Mouse (Mus musculus) cerebellum, adult 2 months (tissue): ENCODE data around the gene 4931428F04Rik. TPM values are rescaled to one million over a fixed set of nuclear protein-coding genes. Genes with fewer than 3 reads are reported as not detected.

ENCODE experiments used
- DNase-seq, 2 experiments: peaks; one replicate each; pipeline ENCODE4 v3.0.0; 2021
- H3K27ac ChIP-seq: fragments of 200-500 bp; 2 replicates; pipeline ENCODE4 v1.5.1; 2012; ENCODE audit warnings: low read length, control low read depth, inconsistent platforms; ENCODE audit not compliant: insufficient read depth
- H3K27me3 ChIP-seq: fragments of 200-500 bp; 2 replicates; pipeline ENCODE4 v1.6.1; 2012; ENCODE audit warnings: inconsistent platforms, mild to moderate bottlenecking, low read length, moderate library complexity; ENCODE audit not compliant: control insufficient read depth, insufficient read depth
- H3K4me1 ChIP-seq: fragments of 200-500 bp; 2 replicates; pipeline ENCODE4 v1.6.1; 2011; ENCODE audit warnings: low read length; ENCODE audit not compliant: control insufficient read depth, insufficient read depth
- H3K4me3 ChIP-seq: fragments of 200-500 bp; replicated peaks from 2 replicates; pipeline ENCODE3; 2011; ENCODE audit warnings: mild to moderate bottlenecking, low read depth, low read length, control low read depth; ENCODE audit not compliant: insufficient read depth
- CTCF ChIP-seq: fragments of 200-500 bp; IDR thresholded peaks from 2 replicates; pipeline ENCODE4 v1.5.1; 2011; ENCODE audit warnings: low read depth, mild to moderate bottlenecking, control low read depth, low read length, moderate library complexity, borderline replicate concordance; ENCODE audit not compliant: insufficient read depth
- POLR2A ChIP-seq: fragments of 200-500 bp; IDR thresholded peaks from 2 replicates; pipeline ENCODE4 v1.6.1; 2011; ENCODE audit warnings: low read length, control low read depth, borderline replicate concordance; ENCODE audit not compliant: insufficient read depth
- WGBS: fragments of 180-500 bp; shearing (Covaris S2); methylation state at CpG from one replicate; pipeline ENCODE4 v1.1.7; 2018; 5-methylcytosine and 5-hydroxymethylcytosine counted together
- polyA plus RNA-seq: library from polyadenylated mRNA; depleted of rRNA; stranded (reverse); fragments of >200 nt; gene quantifications from 2 replicates; pipeline ENCODE4 v1.2.3, GENCODE M21; 2012

4931428F04Rik gene
- polyA plus RNA-seq, 1 experiment, result 25.1 TPM

DNA sequence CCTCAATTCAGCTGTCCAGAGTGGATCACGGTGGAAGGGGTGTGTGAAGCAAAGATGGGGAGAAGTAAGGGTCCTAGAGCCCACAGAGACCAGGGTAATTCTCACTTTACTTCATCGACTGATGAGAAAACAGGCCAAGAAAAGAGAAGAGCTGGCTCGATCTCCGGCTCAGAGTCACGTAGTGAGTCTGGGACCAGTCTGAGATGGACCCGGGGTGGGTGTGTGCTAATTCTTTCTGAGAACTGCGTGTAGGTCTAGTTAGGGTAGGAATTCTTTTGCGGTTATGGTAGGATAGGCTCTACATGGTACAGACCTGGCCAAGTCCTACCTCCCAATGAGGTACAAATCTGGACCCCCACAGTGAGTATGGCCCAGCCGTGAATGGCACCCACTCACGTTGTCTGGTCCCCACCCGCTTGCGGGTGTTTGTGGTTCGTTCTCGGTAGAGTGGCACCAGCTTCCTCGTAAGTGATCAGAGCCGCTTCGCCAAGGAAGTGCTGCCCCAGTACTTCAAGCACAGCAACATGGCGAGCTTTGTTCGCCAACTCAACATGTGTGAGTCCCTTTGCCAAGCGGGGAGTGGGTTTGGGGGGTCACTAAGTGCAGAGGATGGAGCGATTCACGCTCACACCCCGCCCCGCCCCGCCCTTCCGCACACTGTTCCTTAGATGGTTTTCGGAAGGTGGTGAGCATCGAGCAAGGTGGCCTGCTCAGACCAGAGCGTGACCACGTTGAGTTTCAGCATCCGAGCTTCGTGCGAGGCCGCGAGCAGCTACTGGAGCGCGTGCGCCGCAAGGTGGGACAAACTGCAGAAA, 19.4 kb downstream of the 4931428F04Rik start:
- no peak for TF ChIP-seq POLR2A
- no peak for TF ChIP-seq CTCF
- no peak overlapping the region for H3K4me3 ChIP-seq
- no peaks in the 10 kb centered on the region; the same call in 1 of the 2 replicates for H3K27me3 ChIP-seq
- WGBS, result 24% methylated on average over 39 of the region's 39 CpGs
- no peak for DNase-seq
- H3K4me1 ChIP-seq, result 0 out of 2 replicates have a peak, but pooled peaks cover 3% of the 10 kb centered on the region
- H3K27ac ChIP-seq, result no peak overlapping the region

DNA sequence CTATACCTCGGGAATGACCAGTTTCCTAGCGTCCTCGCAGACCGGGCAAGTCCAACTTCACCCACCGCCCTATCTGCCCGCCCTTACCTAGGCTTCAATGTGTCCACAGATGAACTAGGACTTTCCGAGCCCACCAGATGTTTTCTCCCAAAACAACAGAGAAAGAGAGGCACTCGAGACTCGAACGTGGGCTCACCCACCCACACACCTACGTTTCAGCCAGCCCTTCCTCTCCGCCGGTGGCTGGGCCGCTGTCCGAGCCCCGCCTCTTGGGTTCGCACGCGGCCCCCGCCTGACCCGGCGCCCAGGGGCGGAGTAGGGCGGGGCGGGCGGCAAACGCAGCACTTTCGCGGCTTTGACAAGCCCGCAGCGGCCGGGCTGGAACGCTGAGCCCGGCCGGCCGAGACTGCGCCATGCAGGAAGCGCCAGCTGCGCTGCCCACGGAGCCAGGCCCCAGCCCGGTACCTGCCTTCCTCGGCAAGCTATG, 20.2 kb downstream of the 4931428F04Rik start, which contains the start of gene Hsf4:
Gene Hsf4, plus strand, starts transcription at position 341 of the 487 bp plus-strand sequence.
- no peaks in the 10 kb centered on the region; the same call in 1 of the 2 replicates for H3K27me3 ChIP-seq
- peak within 1 kb of the TSS; percentile 54 for H3K4me3 ChIP-seq
- H3K4me1 ChIP-seq, result 0 out of 2 replicates have a peak, but pooled peaks cover 3% of the 10 kb centered on the region
- DNase-seq, result peak in 1 of 2 experiments; percentile 51
- WGBS, result 3% methylated on average over 42 of the region's 42 CpGs
- TF ChIP-seq POLR2A (no peak), CTCF (no peak)
- H3K27ac ChIP-seq, result no peak within 1 kb of the TSS

- peak in 1 of 2 experiments; percentile 30 for DNase-seq
- Histone ChIP-seq H3K4me1 (0 out of 2 replicates have a peak, but pooled peaks cover 3% of the 10 kb centered on the region), H3K27ac (no peak overlapping the region), H3K27me3 (no peaks in the 10 kb centered on the region; the same call in 1 of the 2 replicates), H3K4me3 (peak overlapping the region; percentile 54)
- TF ChIP-seq CTCF, result no peak
- TF ChIP-seq POLR2A, result no peak
- WGBS, result 8% methylated on average over 10 of the region's 10 CpGs
Observed at GRCm38 (mm10) chr8:105269075-105269458, 20.6 kb downstream of the 4931428F04Rik start.

GRCm38 (mm10) chr8:105268342-105269074, 21.2 kb downstream of the 4931428F04Rik start:
- H3K27ac ChIP-seq, result no peak overlapping the region
- DNase-seq, result peak; percentile 58 to 67
- WGBS, result 2% methylated on average over 65 of the region's 65 CpGs
- 0 out of 2 replicates have a peak, but pooled peaks have one; percentile 20 for TF ChIP-seq POLR2A
- no peak for TF ChIP-seq CTCF
- H3K4me1 ChIP-seq, result 0 out of 2 replicates have a peak, but pooled peaks cover 3% of the 10 kb centered on the region
- peak overlapping the region; percentile 54 for H3K4me3 ChIP-seq
- no peaks in the 10 kb centered on the region; the same call in 1 of the 2 replicates for H3K27me3 ChIP-seq

DNA sequence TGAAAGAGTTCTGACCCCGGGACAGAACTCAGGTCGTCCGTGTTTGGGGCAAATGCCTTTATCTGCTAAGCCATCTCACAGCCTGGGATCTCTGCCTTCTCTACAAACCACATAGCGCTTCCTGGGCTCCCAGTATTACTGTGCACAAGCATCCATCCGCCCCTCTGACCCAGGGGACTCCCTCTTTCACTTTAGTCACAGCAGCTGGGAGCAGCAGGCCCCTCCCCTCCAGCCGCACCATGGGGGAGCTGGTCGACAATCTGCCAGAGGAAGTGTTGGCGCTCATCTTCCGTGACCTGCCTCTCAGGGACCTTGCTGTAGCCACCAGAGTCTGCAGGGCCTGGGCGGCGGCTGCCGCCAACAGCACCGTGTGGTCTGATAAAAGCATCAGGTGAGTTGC, 22.9 kb downstream of the 4931428F04Rik start:
- WGBS, result 41% methylated on average over 13 of the region's 13 CpGs
- TF ChIP-seq POLR2A, result no peak
- TF ChIP-seq CTCF, result no peak
- Histone ChIP-seq H3K27ac (no peak overlapping the region), H3K4me3 (no peak overlapping the region), H3K27me3 (no peaks in the 10 kb centered on the region; the same call in 1 of the 2 replicates), H3K4me1 (0 out of 2 replicates have a peak, but pooled peaks cover 3% of the 10 kb centered on the region)
- no peak for DNase-seq

GRCm38 (mm10) chr8:105265128-105265527, 24.5 kb downstream of the 4931428F04Rik start:
- Histone ChIP-seq H3K27me3 (no peaks in the 10 kb centered on the region; the same call in 1 of the 2 replicates), H3K4me1 (0 out of 2 replicates have a peak, but pooled peaks cover 3% of the 10 kb centered on the region), H3K4me3 (no peak overlapping the region), H3K27ac (no peak overlapping the region)
- WGBS, result 27% methylated on average over 10 of the region's 10 CpGs
- TF ChIP-seq CTCF (no peak), POLR2A (no peak)
- DNase-seq, result no peak

GRCm38 (mm10) chr8:105264024-105264982, 25.4 kb downstream of the 4931428F04Rik start, which contains the start of the genes Tradd and Fbxl8:
Tradd (minus strand) TSS chr8:105264609.
Fbxl8 (plus strand) TSS chr8:105264648.
- TF ChIP-seq CTCF (no peak), POLR2A (no peak)
- H3K27me3 ChIP-seq, result no peaks in the 10 kb centered on the region
- DNase-seq, result peak; percentile 65 to 70
- no peak within 1 kb of the TSS for H3K27ac ChIP-seq
- WGBS, result 2% methylated on average over 54 of the region's 54 CpGs
- H3K4me3 ChIP-seq, result peak within 1 kb of the TSS; percentile 72
- H3K4me1 ChIP-seq, result 0 out of 2 replicates have a peak, but pooled peaks cover 3% of the 10 kb centered on the region
